Mouse (Mus musculus) right cerebral cortex, postnatal 4 days (tissue): ENCODE data around the gene Stfa3.
"Not testable (repeated sequence)": the region's sequence is repeated elsewhere in the genome, so short reads cannot be mapped to it uniquely, and the experiment has no call there.

Experiments
- DNase-seq: peaks from one replicate; pipeline ENCODE4 v3.0.0-alpha.2; 2022

The Stfa3 gene

GRCm38 (mm10) chr16:36455342-36455802, at the start of gene Stfa3:
Gene Stfa3, minus strand, starts transcription at chr16:36455392.
- no peak for DNase-seq

GRCm38 (mm10) chr16:36502286-36502685, 47.1 kb upstream of the Stfa3 start:
- DNase-seq, result no peak

- DNase-seq, result no peak
Observed at GRCm38 (mm10) chr16:36492420-36492819, 37.2 kb upstream of the Stfa3 start.

- DNase-seq, result no peak
Observed at GRCm38 (mm10) chr16:36476866-36477265, 21.7 kb upstream of the Stfa3 start.

GRCm38 (mm10) chr16:36475530-36475929, 20.3 kb upstream of the Stfa3 start:
- no peak for DNase-seq

- no peak for DNase-seq
Observed at GRCm38 (mm10) chr16:36474849-36475248, 19.7 kb upstream of the Stfa3 start.

GRCm38 (mm10) chr16:36473217-36474216, 18.3 kb upstream of the Stfa3 start:
- peak; percentile 61 for DNase-seq

- DNase-seq, result no peak
Observed at GRCm38 (mm10) chr16:36471066-36471633, 16.0 kb upstream of the Stfa3 start.

- DNase-seq, result no peak
Observed at GRCm38 (mm10) chr16:36469955-36470478, 14.8 kb upstream of the Stfa3 start.

- no peak for DNase-seq
Observed at GRCm38 (mm10) chr16:36469367-36469766, 14.2 kb upstream of the Stfa3 start.

- no peak for DNase-seq
Observed at GRCm38 (mm10) chr16:36468862-36469261, 13.7 kb upstream of the Stfa3 start.

- no peak for DNase-seq
Observed at GRCm38 (mm10) chr16:36467936-36468335, 12.7 kb upstream of the Stfa3 start.

GRCm38 (mm10) chr16:36465436-36465835, 10.2 kb upstream of the Stfa3 start:
- no peak for DNase-seq

- DNase-seq, result no peak
Observed at GRCm38 (mm10) chr16:36464076-36464475, 8.9 kb upstream of the Stfa3 start.

- no peak for DNase-seq
Observed at GRCm38 (mm10) chr16:36460426-36460825, 5.2 kb upstream of the Stfa3 start.

- not testable (repeated sequence) for DNase-seq
Observed at GRCm38 (mm10) chr16:36420979-36421378, 34.2 kb downstream of the Stfa3 start.

GRCm38 (mm10) chr16:36408357-36408756, 46.8 kb downstream of the Stfa3 start, which contains the start of gene Stfa2:
Gene Stfa2, minus strand, starts transcription at chr16:36408457.
- DNase-seq, result no peak
